Mouse (Mus musculus) lung, adult 2 months (tissue): ENCODE results near the gene Gm9040. TPM values are rescaled to one million over a fixed set of nuclear protein-coding genes. Genes with fewer than 3 reads are reported as not detected.

Source experiments
- polyA plus RNA-seq: library from polyadenylated mRNA; depleted of rRNA; stranded (reverse); fragments of >200 nt; gene quantifications from 2 replicates; pipeline ENCODE4 v1.2.3, GENCODE M21; 2012; rRNA removed

The Gm9040 gene
- polyA plus RNA-seq, 1 experiment = not detected

Other genes starting within 250 kb of the Gm9040 start
- gene Mdm1, start 185.2 kb downstream of the Gm9040 start, polyA plus RNA-seq = 5.1 and 8.4 TPM in 2 replicates
- not detected in 2 replicates for gene Il22, start 122.0 kb downstream of the Gm9040 start, polyA plus RNA-seq
- gene Gm32717, start 86.2 kb downstream of the Gm9040 start, polyA plus RNA-seq = not detected in 2 replicates
- not detected in 2 replicates for gene Gm32802, start 68.3 kb downstream of the Gm9040 start, polyA plus RNA-seq
- not detected in 2 replicates for gene Iltifb, start 31.9 kb downstream of the Gm9040 start, polyA plus RNA-seq
- not detected in 2 replicates for gene Gm9044, start 5.4 kb upstream of the Gm9040 start, polyA plus RNA-seq
- gene Gm9045, start 10.9 kb upstream of the Gm9040 start, polyA plus RNA-seq = not detected in 2 replicates
- gene Gm9046, start 16.3 kb upstream of the Gm9040 start, polyA plus RNA-seq = not detected in 2 replicates
- gene Gm9048, start 21.7 kb upstream of the Gm9040 start, polyA plus RNA-seq = not detected in 2 replicates
- gene Gm9049, start 27.1 kb upstream of the Gm9040 start, polyA plus RNA-seq = not detected in 2 replicates
- not detected in 2 replicates for gene Ifng, start 114.1 kb upstream of the Gm9040 start, polyA plus RNA-seq